Mouse (Mus musculus) monocyte, adult 5-6 weeks (primary cell): ENCODE results near the gene Dlgap1. TPM values are rescaled to one million over a fixed set of nuclear protein-coding genes. Genes with fewer than 3 reads are reported as not detected.
A peak's percentile ranks its signal among the peaks of the same experiment; 100 is the strongest.
"Not testable (repeated sequence)": the region's sequence is repeated elsewhere in the genome, so short reads cannot be mapped to it uniquely, and the experiment has no call there.

ENCODE experiments used
- ATAC-seq: fragments of 153-309, 156-312 bp; replicated peaks from 2 replicates; pipeline ENCODE4 v1.8.0; 2017; ENCODE audit warnings: mild to moderate bottlenecking; ENCODE audit not compliant: low TSS enrichment, insufficient number of reproducible peaks, severe bottlenecking, poor library complexity, low FRiP score
- total RNA-seq: library from RNA; stranded (forward); fragments of 200-1000, 200-491, 200-594 nt; gene quantifications from 3 replicates; pipeline ENCODE4 v1.2.3, GENCODE M21; 2017

Dlgap1 gene
- total RNA-seq, 1 experiment from 2014 or later = not detected

- ATAC-seq = no peak
Measured at GRCm38 (mm10) chr17:70802022-70802421, 833.1 kb downstream of the Dlgap1 start.

GRCm38 (mm10) chr17:70805866-70806265 lies 837.0 kb downstream of the Dlgap1 start:
- ATAC-seq = no peak

- no peak for ATAC-seq
Measured at GRCm38 (mm10) chr17:70806600-70806999, 837.7 kb downstream of the Dlgap1 start.

- ATAC-seq = no peak
Measured at GRCm38 (mm10) chr17:70807885-70808284, 839.0 kb downstream of the Dlgap1 start.

- ATAC-seq = no peak
Measured at GRCm38 (mm10) chr17:70808837-70809236, 840.0 kb downstream of the Dlgap1 start.

- ATAC-seq = no peak
Measured at GRCm38 (mm10) chr17:70809776-70810175, 840.9 kb downstream of the Dlgap1 start.

GRCm38 (mm10) chr17:70810795-70811194 lies 841.9 kb downstream of the Dlgap1 start:
- ATAC-seq = no peak

- ATAC-seq = no peak
Measured at GRCm38 (mm10) chr17:70815001-70815400, 846.1 kb downstream of the Dlgap1 start.

- no peak for ATAC-seq
Measured at GRCm38 (mm10) chr17:70817862-70818451, 849.1 kb downstream of the Dlgap1 start.

- no peak for ATAC-seq
Measured at GRCm38 (mm10) chr17:70823083-70823482, 854.2 kb downstream of the Dlgap1 start.

- ATAC-seq = no peak
Measured at GRCm38 (mm10) chr17:70826227-70826626, 857.4 kb downstream of the Dlgap1 start.

- ATAC-seq = not testable (repeated sequence)
Measured at GRCm38 (mm10) chr17:70827463-70828179, 858.7 kb downstream of the Dlgap1 start.

GRCm38 (mm10) chr17:70828180-70828528 lies 859.3 kb downstream of the Dlgap1 start:
- no peak for ATAC-seq

- ATAC-seq = no peak
Measured at GRCm38 (mm10) chr17:70828569-70828968, 859.7 kb downstream of the Dlgap1 start.

- ATAC-seq = no peak
Measured at GRCm38 (mm10) chr17:70829217-70829616, 860.3 kb downstream of the Dlgap1 start.

- ATAC-seq = no peak
Measured at GRCm38 (mm10) chr17:70829943-70830715, 861.3 kb downstream of the Dlgap1 start.

GRCm38 (mm10) chr17:70831591-70831990 lies 862.7 kb downstream of the Dlgap1 start:
- no peak for ATAC-seq

- peak; percentile 95 for ATAC-seq
Measured at GRCm38 (mm10) chr17:70832544-70832943, 863.7 kb downstream of the Dlgap1 start.

GRCm38 (mm10) chr17:70834430-70834965 lies 865.6 kb downstream of the Dlgap1 start:
- peak; percentile 8; the same call in 1 of the 2 replicates for ATAC-seq
